Mouse (Mus musculus): ENCODE results near the gene Tpst2. TPM values are rescaled to one million over a fixed set of nuclear protein-coding genes. Genes with fewer than 3 reads are reported as not detected.

Gene Tpst2
- total and polyA plus RNA-seq, 2 experiments from 2014 or later: 42.9 to 86.1 TPM

DNA sequence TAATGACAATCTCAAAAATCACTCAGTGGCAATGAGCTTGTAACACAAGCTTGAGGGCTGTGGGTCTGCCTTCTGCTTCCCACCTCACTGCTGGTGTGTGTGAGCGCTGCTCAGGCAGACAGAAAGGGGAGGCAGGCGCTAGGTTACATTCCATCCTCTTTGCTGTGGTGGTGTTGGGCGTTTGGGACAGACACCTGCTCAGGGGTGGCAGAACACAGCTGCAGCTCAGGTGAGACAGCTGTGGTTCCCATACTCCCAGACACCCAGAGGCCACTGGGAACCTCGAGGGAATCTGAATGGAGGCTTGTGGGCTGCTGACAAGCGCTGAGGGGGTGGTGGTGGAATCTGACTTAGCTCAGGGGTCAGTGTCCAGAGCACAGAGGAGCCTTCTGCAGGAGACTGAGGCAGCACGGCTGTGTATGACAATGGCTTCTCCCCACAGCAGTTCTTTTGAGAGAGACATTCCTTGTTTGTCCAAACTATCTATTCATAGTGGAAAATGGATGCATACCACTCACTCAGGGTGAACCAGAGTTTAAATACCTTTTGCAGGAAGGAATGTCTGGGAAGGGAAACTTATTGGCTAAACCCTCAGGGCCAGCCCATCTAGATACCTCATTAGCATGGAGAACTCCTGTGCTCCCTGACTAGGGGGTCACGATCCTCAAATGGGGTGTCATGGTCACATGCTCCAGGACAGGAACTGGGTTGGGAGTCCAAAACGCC lies 31.4 kb upstream of the Tpst2 start:
- H3K4me1 ChIP-seq (ENCODE audit: control insufficient read depth, insufficient read depth): peaks cover 11% of the 10 kb centered on the region
- TF ChIP-seq EP300 (IDR thresholded peaks at IDR 0.05; ENCODE audit: low read depth) (no peak), CTCF (IDR thresholded peaks at IDR 0.05; ENCODE audit: low read depth) (no peak)
- no peak overlapping the region for H3K4me3 ChIP-seq (ENCODE audit: low read depth, low read length)
- no peaks in the 10 kb centered on the region for H3K9me3 ChIP-seq (replicated peaks; ENCODE audit: control insufficient read depth, low read length)
- H3K4me2 ChIP-seq (ENCODE audit: low read depth, low read length): no peak overlapping the region
- H3K36me3 ChIP-seq (replicated peaks; ENCODE audit: control insufficient read depth, insufficient read depth, low read length): no peaks in the 10 kb centered on the region
- H3K27me3 ChIP-seq (ENCODE audit: control insufficient read depth, insufficient read depth, low read length): no peaks in the 10 kb centered on the region
- H3K9ac ChIP-seq (replicated peaks; ENCODE audit: low read depth, low read length): no peak overlapping the region
- ATAC-seq (ENCODE audit: insufficient read depth, low read depth) (no peak), DNase-seq (ENCODE audit: low spot score) (no peak)
- WGBS: 40% methylated on average over 8 of the region's 8 CpGs
- H3K27ac ChIP-seq (ENCODE audit: low read depth): no peak overlapping the region

GRCm38 (mm10) chr5:112247399-112247798 lies 29.1 kb upstream of the Tpst2 start:
- ATAC-seq (ENCODE audit: insufficient read depth, low read depth) (no peak), DNase-seq (ENCODE audit: low spot score) (no peak)
- Histone ChIP-seq H3K9me3 (replicated peaks; ENCODE audit: control insufficient read depth, low read length) (no peaks in the 10 kb centered on the region), H3K4me2 (ENCODE audit: low read depth, low read length) (no peak overlapping the region), H3K36me3 (replicated peaks; ENCODE audit: control insufficient read depth, insufficient read depth, low read length) (no peaks in the 10 kb centered on the region), H3K27ac (ENCODE audit: low read depth) (no peak overlapping the region), H3K27me3 (ENCODE audit: control insufficient read depth, insufficient read depth, low read length) (no peaks in the 10 kb centered on the region), H3K4me1 (ENCODE audit: control insufficient read depth, insufficient read depth) (peaks cover 12% of the 10 kb centered on the region), H3K4me3 (ENCODE audit: low read depth, low read length) (no peak overlapping the region), H3K9ac (replicated peaks; ENCODE audit: low read depth, low read length) (no peak overlapping the region)
- TF ChIP-seq CTCF (IDR thresholded peaks at IDR 0.05; ENCODE audit: low read depth) (no peak), EP300 (IDR thresholded peaks at IDR 0.05; ENCODE audit: low read depth) (no peak)
- WGBS: 43% methylated on average over 8 of the region's 8 CpGs

DNA sequence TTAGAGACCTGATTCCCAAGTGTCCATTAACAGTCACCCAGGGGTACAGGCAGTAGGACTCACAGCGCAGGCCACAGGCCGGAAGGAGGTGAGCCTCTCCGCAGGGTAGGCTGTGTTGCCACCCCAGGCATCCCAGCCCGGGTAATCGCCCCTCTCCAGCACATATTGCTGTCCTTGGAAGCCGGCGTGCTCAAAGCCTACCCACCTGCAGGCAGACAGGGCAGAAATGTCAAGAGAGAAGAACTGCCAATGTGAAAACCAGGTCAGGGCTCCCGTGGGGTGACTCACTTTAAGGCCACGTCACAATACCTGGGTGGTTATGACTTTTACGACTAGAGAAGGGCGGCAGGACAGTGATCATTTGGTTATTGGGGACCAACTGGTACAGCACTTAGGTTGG lies 27.4 kb upstream of the Tpst2 start:
- no peak for ATAC-seq (ENCODE audit: insufficient read depth, low read depth)
- Histone ChIP-seq H3K9me3 (replicated peaks; ENCODE audit: control insufficient read depth, low read length) (no peaks in the 10 kb centered on the region), H3K27me3 (ENCODE audit: control insufficient read depth, insufficient read depth, low read length) (no peaks in the 10 kb centered on the region), H3K4me1 (ENCODE audit: control insufficient read depth, insufficient read depth) (peaks cover 24% of the 10 kb centered on the region), H3K27ac (ENCODE audit: low read depth) (no peak overlapping the region), H3K36me3 (replicated peaks; ENCODE audit: control insufficient read depth, insufficient read depth, low read length) (no peaks in the 10 kb centered on the region), H3K4me3 (ENCODE audit: low read depth, low read length) (no peak overlapping the region), H3K9ac (replicated peaks; ENCODE audit: low read depth, low read length) (no peak overlapping the region), H3K4me2 (ENCODE audit: low read depth, low read length) (no peak overlapping the region)
- TF ChIP-seq CTCF (IDR thresholded peaks at IDR 0.05; ENCODE audit: low read depth) (no peak), EP300 (IDR thresholded peaks at IDR 0.05; ENCODE audit: low read depth) (no peak)
- DNase-seq (ENCODE audit: low spot score): no peak
- WGBS: 90% methylated on average over 11 of the region's 11 CpGs

GRCm38 (mm10) chr5:112252400-112252799 lies 24.1 kb upstream of the Tpst2 start, which contains the start of gene Cryba4:
Cryba4 (minus strand) TSS chr5:112252518.
- 0 out of 2 replicates have a peak within 1 kb of the TSS, but pooled peaks have one; percentile 55 for H3K27ac ChIP-seq (ENCODE audit: low read depth)
- H3K4me2 ChIP-seq (ENCODE audit: low read depth, low read length): no peak within 1 kb of the TSS
- DNase-seq (ENCODE audit: low spot score): peak; percentile 18
- no peaks in the 10 kb centered on the region for H3K9me3 ChIP-seq (replicated peaks; ENCODE audit: control insufficient read depth, low read length)
- WGBS: 28% methylated on average over 2 of the region's 2 CpGs
- no peaks in the 10 kb centered on the region for H3K36me3 ChIP-seq (replicated peaks; ENCODE audit: control insufficient read depth, insufficient read depth, low read length)
- TF ChIP-seq EP300 (IDR thresholded peaks at IDR 0.05; ENCODE audit: low read depth): no peak
- no peak for TF ChIP-seq CTCF (IDR thresholded peaks at IDR 0.05; ENCODE audit: low read depth)
- no peak for ATAC-seq (ENCODE audit: insufficient read depth, low read depth)
- H3K4me1 ChIP-seq (ENCODE audit: control insufficient read depth, insufficient read depth): peaks cover 37% of the 10 kb centered on the region
- H3K9ac ChIP-seq (replicated peaks; ENCODE audit: low read depth, low read length): no peak within 1 kb of the TSS
- no peaks in the 10 kb centered on the region for H3K27me3 ChIP-seq (ENCODE audit: control insufficient read depth, insufficient read depth, low read length)
- H3K4me3 ChIP-seq (ENCODE audit: low read depth, low read length): no peak within 1 kb of the TSS

DNA sequence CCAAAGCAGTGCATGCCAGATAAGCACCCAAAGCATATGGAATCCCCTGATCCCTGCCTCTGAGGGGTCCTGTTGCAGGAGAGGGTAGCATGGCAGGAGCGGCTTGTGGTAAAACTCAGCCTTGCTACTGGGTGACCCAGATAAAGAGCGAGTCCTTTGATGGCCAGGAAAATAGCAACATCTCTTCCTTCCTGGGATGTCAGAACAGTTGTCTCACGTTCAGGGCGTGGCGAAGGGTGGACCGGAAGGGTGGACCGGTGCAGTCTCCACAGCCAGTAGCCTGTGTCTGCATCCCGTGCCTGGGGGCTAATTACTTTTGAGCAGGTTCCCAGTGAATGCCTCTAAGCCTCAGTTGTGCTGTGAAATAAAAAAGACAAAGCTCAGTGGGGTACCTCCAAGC lies 23.3 kb upstream of the Tpst2 start:
- 51% methylated on average over 8 of the region's 8 CpGs for WGBS
- Histone ChIP-seq H3K4me3 (ENCODE audit: low read depth, low read length) (no peak overlapping the region), H3K9ac (replicated peaks; ENCODE audit: low read depth, low read length) (no peak overlapping the region), H3K4me2 (ENCODE audit: low read depth, low read length) (no peak overlapping the region), H3K9me3 (replicated peaks; ENCODE audit: control insufficient read depth, low read length) (no peaks in the 10 kb centered on the region), H3K36me3 (replicated peaks; ENCODE audit: control insufficient read depth, insufficient read depth, low read length) (no peaks in the 10 kb centered on the region), H3K4me1 (ENCODE audit: control insufficient read depth, insufficient read depth) (peaks cover 37% of the 10 kb centered on the region), H3K27ac (ENCODE audit: low read depth) (0 out of 2 replicates have a peak overlapping the region, but pooled peaks have one; percentile 55), H3K27me3 (ENCODE audit: control insufficient read depth, insufficient read depth, low read length) (no peaks in the 10 kb centered on the region)
- DNase-seq (ENCODE audit: low spot score) (no peak), ATAC-seq (ENCODE audit: insufficient read depth, low read depth) (no peak)
- TF ChIP-seq CTCF (IDR thresholded peaks at IDR 0.05; ENCODE audit: low read depth) (no peak), EP300 (IDR thresholded peaks at IDR 0.05; ENCODE audit: low read depth) (no peak)
